In genomic region chr13:53811862-53812261, GRCm38 (mm10) we compare ENCODE assay signal across 7 mouse cellular contexts.
DNase-seq lines count a peak whose midpoint lies in the region; ATAC-seq and TF ChIP-seq lines count a peak whose summit lies in the region.

No protein-coding gene starts in this region.

- H3K27ac ChIP-seq in liver, embryonic 12.5 days, result no peak overlapping the region
- H3K27ac ChIP-seq in liver, embryonic 14.5 days, result no peak overlapping the region

- H3K4me3 ChIP-seq in liver, embryonic 12.5 days, result no peak overlapping the region
- no peak overlapping the region for H3K4me3 ChIP-seq in liver, embryonic 14.5 days (ENCODE audit: insufficient read depth in 1 of 2, low read depth in 2 of 2, low read length in 2 of 2)

- H3K4me1 ChIP-seq in liver, embryonic 12.5 days, result no peaks in the 10 kb centered on the region
- H3K4me1 ChIP-seq in liver, embryonic 14.5 days (replicated peaks; ENCODE audit: control insufficient read depth in 2 of 2, insufficient read depth in 2 of 2, low read length in 1 of 2), result no peaks in the 10 kb centered on the region

- peak; percentile 26 for DNase-seq in liver
- DNase-seq in WW6 (ENCODE audit: low read depth, low spot score), result peak; percentile 31
- peak; percentile 1 for DNase-seq in c-Kit-positive CD71-positive TER-119-negative erythroid progenitor cells, embryonic 14.5 days (ENCODE audit: low read depth)
- peak; percentile 9 to 39 for DNase-seq in heart, adult 9 months (ENCODE audit: low spot score in 2 of 2)
- DNase-seq in liver, embryonic 14.5 days (ENCODE audit: low read depth in 3 of 3, low spot score in 3 of 3), result peak in 1 of 3 experiments; percentile 10
- no peak for DNase-seq in natural killer cell, adult 2 months (ENCODE audit: low spot score in 2 of 2)

- peak; percentile 75 for TF ChIP-seq CTCF in liver, embryonic 14.5 days (IDR thresholded peaks at IDR 0.05; ENCODE audit: low read depth)

- H3K4me2 ChIP-seq in liver, embryonic 12.5 days, result no peak overlapping the region
- no peak overlapping the region for H3K4me2 ChIP-seq in liver, embryonic 14.5 days (ENCODE audit: low read depth)

- H3K9ac ChIP-seq in liver, embryonic 12.5 days, result no peak overlapping the region
- no peak overlapping the region for H3K9ac ChIP-seq in liver, embryonic 14.5 days (replicated peaks)

- 27% methylated on average over 4 of the region's 4 CpGs for WGBS in liver, embryonic 12.5 days (ENCODE audit: insufficient replicate concordance)
- 26% methylated on average over 4 of the region's 4 CpGs for WGBS in liver, embryonic 14.5 days (ENCODE audit: insufficient replicate concordance)

- H3K27me3 ChIP-seq in liver, embryonic 12.5 days (replicated peaks), result no peaks in the 10 kb centered on the region
- no peaks in the 10 kb centered on the region for H3K27me3 ChIP-seq in liver, embryonic 14.5 days (ENCODE audit: control insufficient read depth, insufficient read depth, low read length)

- no peak for ATAC-seq in liver, embryonic 12.5 days
- no peak for ATAC-seq in liver, embryonic 14.5 days (ENCODE audit: insufficient read depth)

- no peaks in the 10 kb centered on the region for H3K9me3 ChIP-seq in liver, embryonic 12.5 days (replicated peaks)
- no peaks in the 10 kb centered on the region for H3K9me3 ChIP-seq in liver, embryonic 14.5 days (ENCODE audit: control insufficient read depth, low read length)

- no peak for TF ChIP-seq EP300 in liver, embryonic 14.5 days (IDR thresholded peaks at IDR 0.05; ENCODE audit: low read depth)

- H3K36me3 ChIP-seq in liver, embryonic 12.5 days, result no peaks in the 10 kb centered on the region
- H3K36me3 ChIP-seq in liver, embryonic 14.5 days (replicated peaks; ENCODE audit: control insufficient read depth, insufficient read depth, low read depth), result no peaks in the 10 kb centered on the region

Comparison
In these comparisons a context has a peak if more than half of its experiments do, and no peak if none do; other contexts are left out.
1. DNase-seq: peak in liver (single experiment), WW6 (single experiment), c-Kit-positive CD71-positive TER-119-negative erythroid progenitor cells, embryonic 14.5 days (single experiment) and heart, adult 9 months (2 of 2); none in natural killer cell, adult 2 months (0 of 2).